Mouse (Mus musculus): ENCODE measurements around the gene Kras. TPM values are rescaled to one million over a fixed set of nuclear protein-coding genes. Genes with fewer than 3 reads are reported as not detected.

The Kras gene
- total and polyA plus RNA-seq, 3 experiments: 5.9 to 32.8 (median 18.8) TPM

- H3K4me3 ChIP-seq (replicated peaks in 1 of 3; ENCODE audit: low read depth in 2 of 3, low read length in 2 of 3, poor library complexity in 1 of 3): no peak overlapping the region
- DNase-seq (ENCODE audit: extremely low read depth): no peak
- no peak for TF ChIP-seq MYC (IDR thresholded peaks at IDR 0.05; ENCODE audit: low read depth, low read length)
- no peak for TF ChIP-seq PAX5 (IDR thresholded peaks at IDR 0.05; ENCODE audit: low read length)
- TF ChIP-seq ZMIZ1 (IDR thresholded peaks at IDR 0.05; ENCODE audit: low read depth, low read length): no peak
- TF ChIP-seq RAD21 (IDR thresholded peaks at IDR 0.05; ENCODE audit: low read depth, low read length): no peak
- no peak for TF ChIP-seq NRF1 (IDR thresholded peaks at IDR 0.05; ENCODE audit: low read depth, low read length)
- TF ChIP-seq BHLHE40 (IDR thresholded peaks at IDR 0.05; ENCODE audit: low read depth, low read length): no peak
- H3K79me2 ChIP-seq (replicated peaks; ENCODE audit: control insufficient read depth, extremely low read depth, insufficient read depth, poor library complexity, severe bottlenecking): no peaks in the 10 kb centered on the region
- H3K9me3 ChIP-seq (replicated peaks; ENCODE audit: low read length): no peaks in the 10 kb centered on the region
- no peaks in the 10 kb centered on the region for H3K27me3 ChIP-seq (replicated peaks)
- no peak overlapping the region for H3K4me2 ChIP-seq (ENCODE audit: insufficient read depth, low read depth, poor library complexity, severe bottlenecking)
- no peaks in the 10 kb centered on the region for H3K36me3 ChIP-seq (replicated peaks in 1 of 2; ENCODE audit: control insufficient read depth in 1 of 2, insufficient read depth in 1 of 2, low read length in 1 of 2)
- dilution Hi-C loops (cut with MboI; ENCODE audit: extremely low pct_ligation_motif_present, extremely low pct_unique_long_range_greater_than_20kb, low sequenced_read_pairs) (no loop called here), in situ Hi-C loops (cut with MboI; ENCODE audit: low pct_ligation_motif_present, low pct_unique_long_range_greater_than_20kb, low sequenced_read_pairs) (no loop called here)
- no peak overlapping the region for H3K27ac ChIP-seq (ENCODE audit: insufficient read depth, low read depth)
- peaks cover 0 to 12% of the 10 kb centered on the region in 2 experiments; a peak in 3 of 4 replicates for H3K4me1 ChIP-seq (ENCODE audit: control insufficient read depth in 1 of 2, insufficient read depth in 2 of 2)
- H3K9ac ChIP-seq (ENCODE audit: insufficient read depth, low read depth): no peak overlapping the region
These were observed 45.1 kb upstream of the Kras start for GRCm38 (mm10) chr6:145295171-145295570.

- TF ChIP-seq TCF12 (IDR thresholded peaks at IDR 0.05; ENCODE audit: low read depth, low read length) (no peak), USF2 (conservative IDR thresholded peaks at IDR 0.05; ENCODE audit: low read depth, low read length) (no peak), ZNF384 (IDR thresholded peaks at IDR 0.05; ENCODE audit: low read depth, low read length) (no peak), JUND (conservative IDR thresholded peaks at IDR 0.05; ENCODE audit: low read depth, low read length) (no peak), POLR2AphosphoS2 (IDR thresholded peaks at IDR 0.05; ENCODE audit: low read depth, low read length) (no peak), GABPA (IDR thresholded peaks at IDR 0.05; ENCODE audit: insufficient replicate concordance, low read depth, low read length) (no peak), IRF4 (IDR thresholded peaks at IDR 0.05; ENCODE audit: low read depth, low read length) (no peak), MYC (IDR thresholded peaks at IDR 0.05; ENCODE audit: low read depth, low read length) (no peak), NRF1 (IDR thresholded peaks at IDR 0.05; ENCODE audit: low read depth, low read length) (no peak), ZC3H11A (IDR thresholded peaks at IDR 0.05; ENCODE audit: low read depth, low read length) (no peak)
- Histone ChIP-seq H3K79me2 (replicated peaks; ENCODE audit: control insufficient read depth, extremely low read depth, insufficient read depth, poor library complexity, severe bottlenecking) (no peaks in the 10 kb centered on the region), H3K9ac (ENCODE audit: insufficient read depth, low read depth) (no peak overlapping the region), H3K4me2 (ENCODE audit: insufficient read depth, low read depth, poor library complexity, severe bottlenecking) (no peak overlapping the region), H3K27me3 (replicated peaks) (no peaks in the 10 kb centered on the region), H3K36me3 (replicated peaks in 1 of 2; ENCODE audit: control insufficient read depth in 1 of 2, insufficient read depth in 1 of 2, low read length in 1 of 2) (no peaks in the 10 kb centered on the region), H3K9me3 (replicated peaks; ENCODE audit: low read length) (no peaks in the 10 kb centered on the region), H3K27ac (ENCODE audit: insufficient read depth, low read depth) (no peak overlapping the region), H3K4me3 (replicated peaks in 1 of 3; ENCODE audit: low read depth in 2 of 3, low read length in 2 of 3, poor library complexity in 1 of 3) (no peak overlapping the region), H3K4me1 (ENCODE audit: control insufficient read depth in 1 of 2, insufficient read depth in 2 of 2) (peaks cover 0 to 20% of the 10 kb centered on the region in 2 experiments; a peak in 3 of 4 replicates)
- dilution Hi-C loops (cut with MboI; ENCODE audit: extremely low pct_ligation_motif_present, extremely low pct_unique_long_range_greater_than_20kb, low sequenced_read_pairs) (no loop called here), in situ Hi-C loops (cut with MboI; ENCODE audit: low pct_ligation_motif_present, low pct_unique_long_range_greater_than_20kb, low sequenced_read_pairs) (loop anchor here (5.0 kb wide), 1 partner anchor 49 kb away; no protein-coding TSS in a partner anchor)
- no peak for DNase-seq (ENCODE audit: extremely low read depth)
These were observed 43.1 kb upstream of the Kras start for GRCm38 (mm10) chr6:145293156-145293555.

Measured in CH12.LX (cell line).